Mouse (Mus musculus) ES-E14 (cell line): ENCODE measurements around the gene Fes. TPM values are rescaled to one million over a fixed set of nuclear protein-coding genes. Genes with fewer than 3 reads are reported as not detected.
A peak's percentile ranks its signal among the peaks of the same experiment; 100 is the strongest.

Source experiments
- DNase-seq: peaks from one replicate; pipeline ENCODE4 v3.0.0-alpha.2; 2013; ENCODE audit warnings: low read depth, low spot score
- H3K27ac ChIP-seq: 2 replicates; pipeline ENCODE4 v1.5.1; 2012; ENCODE audit warnings: low read depth, mild to moderate bottlenecking, low read length, moderate library complexity, mixed read lengths; ENCODE audit not compliant: poor library complexity, insufficient read depth, severe bottlenecking
- H3K36me3 ChIP-seq: 2 replicates; pipeline ENCODE4 v1.6.1; 2012; ENCODE audit warnings: mild to moderate bottlenecking, low read length, moderate library complexity, mixed read lengths; ENCODE audit not compliant: control insufficient read depth, poor library complexity, insufficient read depth, severe bottlenecking
- H3K4me1 ChIP-seq, 2 experiments: fragments of 150-350 bp in 1 of 2; sonication (generic) in 1 of 2; 2 replicates each; pipeline ENCODE4 v1.6.1; 2012; ENCODE audit warnings: low read length in 2 of 2, mild to moderate bottlenecking in 1 of 2, mixed read lengths in 1 of 2; ENCODE audit not compliant: control insufficient read depth in 2 of 2, insufficient read depth in 2 of 2, poor library complexity in 1 of 2
- H3K4me3 ChIP-seq, 2 experiments: fragments of 150-350 bp in 1 of 2; sonication (generic) in 1 of 2; 2 replicates each; pipeline ENCODE4 v1.5.1; 2012; ENCODE audit warnings: low read length in 2 of 2, low read depth in 1 of 2, mild to moderate bottlenecking in 1 of 2, mixed read lengths in 1 of 2; ENCODE audit not compliant: insufficient read depth in 1 of 2, poor library complexity in 1 of 2, severe bottlenecking in 1 of 2
- H3K9ac ChIP-seq: 2 replicates; pipeline ENCODE4 v1.6.1; 2012; ENCODE audit warnings: low read depth, mild to moderate bottlenecking, low read length, mixed read lengths; ENCODE audit not compliant: poor library complexity, insufficient read depth, severe bottlenecking
- H3K9me3 ChIP-seq: fragments of 150-350 bp; sonication (generic); 2 replicates; pipeline ENCODE4 v1.6.1; 2012; ENCODE audit warnings: low read depth, mild to moderate bottlenecking, low read length; ENCODE audit not compliant: control insufficient read depth, insufficient read depth
- CHD2 ChIP-seq: IDR thresholded peaks from 2 replicates; pipeline ENCODE4 v1.6.1; 2014; ENCODE audit warnings: mild to moderate bottlenecking, low read depth, low read length, inconsistent platforms
- HCFC1 ChIP-seq: IDR thresholded peaks from 2 replicates; pipeline ENCODE4 v1.6.1; 2012; ENCODE audit warnings: low read length, inconsistent platforms, borderline replicate concordance; ENCODE audit not compliant: insufficient read depth
- MAFK ChIP-seq: IDR thresholded peaks from 2 replicates; pipeline ENCODE4 v1.6.1; 2014; ENCODE audit warnings: mild to moderate bottlenecking, low read depth, low read length, inconsistent platforms; ENCODE audit not compliant: insufficient read depth
- ZC3H11A ChIP-seq: IDR thresholded peaks from 2 replicates; pipeline ENCODE4 v1.6.1; 2012; ENCODE audit warnings: low read depth, mild to moderate bottlenecking, inconsistent platforms, low read length, borderline replicate concordance
- ZNF384 ChIP-seq: IDR thresholded peaks from 2 replicates; pipeline ENCODE4 v1.6.1; 2012; ENCODE audit warnings: low read depth, low read length, inconsistent platforms
- in situ Hi-C, 2 experiments: fragments of 600-800 bp; cut with MboI; formaldehyde crosslinking; loops; one replicate each; pipeline ENCODE4 v1.15.1; 2025; ENCODE audit warnings: low sequenced_read_pairs in 2 of 2, inconsistent platforms in 1 of 2; ENCODE audit not compliant: unreplicated experiment in 2 of 2
- total RNA-seq: library from RNA; depleted of rRNA; stranded (reverse); fragments of 300-350 nt; gene quantifications from 2 replicates; pipeline ENCODE4 v1.2.3, GENCODE M21; 2012

Fes gene
- total RNA-seq, 1 experiment: 4.5 TPM

DNA sequence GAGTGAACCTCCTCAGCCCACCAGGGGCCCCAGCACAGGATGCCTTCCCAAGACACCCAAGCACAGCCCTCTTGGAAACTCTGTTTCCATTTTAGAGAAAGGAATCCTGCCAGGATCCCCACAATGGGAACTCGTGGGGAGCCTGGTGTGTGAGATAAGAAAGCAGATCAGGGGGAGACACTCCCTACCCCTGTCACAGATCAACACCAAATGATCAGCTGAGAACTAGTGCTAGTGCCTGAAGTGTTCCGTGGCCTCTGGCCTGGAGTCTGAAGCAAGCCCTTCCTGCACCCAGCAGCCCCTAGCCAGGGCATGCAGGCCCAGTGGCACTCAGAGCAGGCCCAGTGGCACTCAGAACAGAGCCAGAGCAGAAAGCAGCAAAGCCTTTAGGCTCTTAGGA is 36.9 kb downstream of the Fes start:
- no peak for DNase-seq
- H3K9me3 ChIP-seq: no peaks in the 10 kb centered on the region
- H3K36me3 ChIP-seq: peaks cover 6% of the 10 kb centered on the region; the same call in 1 of the 2 replicates
- in situ Hi-C loops: no loop called here
- TF ChIP-seq CHD2: no peak
- no peak for TF ChIP-seq HCFC1
- TF ChIP-seq ZNF384: no peak
- no peak for TF ChIP-seq MAFK
- no peak for TF ChIP-seq ZC3H11A
- no peak overlapping the region for H3K27ac ChIP-seq
- peaks cover 0 to 14% of the 10 kb centered on the region in 2 experiments; a peak in 1 of 4 replicates for H3K4me1 ChIP-seq
- no peak overlapping the region for H3K9ac ChIP-seq
- no peak overlapping the region for H3K4me3 ChIP-seq

- DNase-seq: no peak
- in situ Hi-C loops: no loop called here
- TF ChIP-seq MAFK: no peak
- TF ChIP-seq ZC3H11A: no peak
- TF ChIP-seq CHD2: no peak
- TF ChIP-seq HCFC1: no peak
- TF ChIP-seq ZNF384: no peak
- peak overlapping the region; percentile 23; the same call in 1 of the 2 replicates for H3K9ac ChIP-seq
- H3K4me1 ChIP-seq: peaks cover 0 to 16% of the 10 kb centered on the region in 2 experiments; a peak in 1 of 4 replicates
- no peaks in the 10 kb centered on the region for H3K9me3 ChIP-seq
- no peak overlapping the region for H3K4me3 ChIP-seq
- no peak overlapping the region for H3K27ac ChIP-seq
- H3K36me3 ChIP-seq: peaks cover 3% of the 10 kb centered on the region; the same call in 1 of the 2 replicates
Measured at GRCm38 (mm10) chr7:80347670-80348586, 39.8 kb downstream of the Fes start.

DNA sequence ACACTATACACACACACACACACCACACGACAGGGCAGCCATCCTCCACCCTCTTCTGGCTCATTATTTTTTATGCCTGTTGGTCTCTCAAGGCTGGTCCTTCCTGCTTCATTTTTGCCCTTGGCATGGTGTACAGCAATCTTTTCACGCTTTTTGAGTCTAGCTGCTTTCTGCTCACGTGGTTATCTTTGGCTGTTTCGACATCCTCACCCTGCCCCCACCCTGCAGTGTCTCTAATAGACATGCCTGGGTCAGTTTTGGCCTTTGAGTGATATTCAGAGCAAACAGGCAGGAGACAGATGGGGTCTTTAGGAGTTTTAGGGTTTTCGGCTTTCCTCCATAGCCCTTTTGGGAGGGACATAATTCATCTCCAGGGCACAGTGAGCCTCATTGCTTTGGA is 40.9 kb downstream of the Fes start:
- in situ Hi-C loops: no loop called here
- DNase-seq: no peak
- H3K27ac ChIP-seq: no peak overlapping the region
- H3K9ac ChIP-seq: no peak overlapping the region
- H3K9me3 ChIP-seq: no peaks in the 10 kb centered on the region
- H3K4me1 ChIP-seq: peaks cover 0 to 16% of the 10 kb centered on the region in 2 experiments; a peak in 1 of 4 replicates
- TF ChIP-seq ZNF384: no peak
- TF ChIP-seq ZC3H11A: no peak
- TF ChIP-seq HCFC1: no peak
- no peak for TF ChIP-seq MAFK
- TF ChIP-seq CHD2: no peak
- no peak overlapping the region for H3K4me3 ChIP-seq
- H3K36me3 ChIP-seq: no peaks in the 10 kb centered on the region; the same call in 1 of the 2 replicates

GRCm38 (mm10) chr7:80346173-80346572 is 41.6 kb downstream of the Fes start:
- no peak overlapping the region for H3K9ac ChIP-seq
- no peaks in the 10 kb centered on the region for H3K9me3 ChIP-seq
- H3K27ac ChIP-seq: no peak overlapping the region
- no peak for TF ChIP-seq CHD2
- TF ChIP-seq HCFC1: no peak
- TF ChIP-seq ZNF384: no peak
- H3K4me3 ChIP-seq: no peak overlapping the region
- DNase-seq: no peak
- peaks cover 0 to 15% of the 10 kb centered on the region in 2 experiments; a peak in 1 of 4 replicates for H3K4me1 ChIP-seq
- H3K36me3 ChIP-seq: no peaks in the 10 kb centered on the region; the same call in 1 of the 2 replicates
- in situ Hi-C loops: no loop called here
